Mouse (Mus musculus) midbrain, postnatal 0 days (tissue): ENCODE data around the gene Epha8. TPM values are rescaled to one million over a fixed set of nuclear protein-coding genes. Genes with fewer than 3 reads are reported as not detected.

Experiments
- ATAC-seq: fragments of 200-750 bp; cut with Nextera tagmentation; 2 replicates; pipeline ENCODE4 v1.8.0; 2017; ENCODE audit warnings: moderate number of reproducible peaks, mild to moderate bottlenecking, moderate TSS enrichment, moderate library complexity; ENCODE audit not compliant: low FRiP score
- DNase-seq: peaks from one replicate; pipeline ENCODE4 v3.0.0-alpha.2; 2015; ENCODE audit warnings: low spot score
- H3K27ac ChIP-seq: fragments of 300-500 bp; sonication (generic); 2 replicates; pipeline ENCODE4 v1.5.1; 2014; ENCODE audit warnings: low read depth, mild to moderate bottlenecking, low read length, mixed read lengths
- H3K27me3 ChIP-seq: fragments of 300-500 bp; sonication (generic); 2 replicates; pipeline ENCODE4 v1.6.1; 2014; ENCODE audit warnings: low read length, control low read depth, mixed read lengths; ENCODE audit not compliant: insufficient read depth
- H3K36me3 ChIP-seq: fragments of 300-500 bp; sonication (generic); 2 replicates; pipeline ENCODE4 v1.6.1; 2014; ENCODE audit warnings: low read length, control low read depth, mixed read lengths; ENCODE audit not compliant: insufficient read depth
- H3K4me1 ChIP-seq: fragments of 300-500 bp; sonication (generic); 2 replicates; pipeline ENCODE4 v1.6.1; 2014; ENCODE audit warnings: mild to moderate bottlenecking, control low read depth, antibody characterized with exemption, low read length, mixed read lengths; ENCODE audit not compliant: insufficient read depth
- H3K4me2 ChIP-seq: fragments of 300-500 bp; sonication (generic); 2 replicates; pipeline ENCODE4 v1.6.1; 2014; ENCODE audit warnings: low read depth, mild to moderate bottlenecking, low read length, mixed read lengths; ENCODE audit not compliant: poor library complexity, severe bottlenecking
- H3K4me3 ChIP-seq: fragments of 300-500 bp; sonication (generic); 2 replicates; pipeline ENCODE4 v1.5.1; 2014; ENCODE audit warnings: low read depth, mild to moderate bottlenecking, low read length, moderate library complexity
- H3K9ac ChIP-seq: fragments of 300-500 bp; sonication (generic); replicated peaks from 2 replicates; pipeline ENCODE4 v1.6.1; 2014; ENCODE audit warnings: mild to moderate bottlenecking, low read length, moderate library complexity, mixed read lengths; ENCODE audit not compliant: poor library complexity, severe bottlenecking
- H3K9me3 ChIP-seq: fragments of 300-500 bp; sonication (generic); 2 replicates; pipeline ENCODE4 v1.6.1; 2016; ENCODE audit warnings: low read length, control low read depth
- CTCF ChIP-seq: IDR thresholded peaks from 2 replicates; pipeline ENCODE4 v1.5.1; 2016; ENCODE audit warnings: antibody characterized with exemption, mild to moderate bottlenecking
- WGBS: fragments of 180-500 bp; shearing (Covaris S2); extraction: QIAGEN DNeasy Blood & Tissue Kit; methylation state at CpG from one replicate; pipeline ENCODE4 v1.1.7; 2014; 5-methylcytosine and 5-hydroxymethylcytosine counted together
- polyA plus RNA-seq: library from polyadenylated mRNA; unstranded; fragments of >200 nt; fragmentation: Nextera tagmentation; extraction: Ambion mirVana; gene quantifications from 2 replicates; pipeline ENCODE4 v1.2.1, GENCODE M21; 2015
- total RNA-seq: library from RNA; depleted of rRNA; stranded (reverse); fragments of >200 nt; gene quantifications from 2 replicates; pipeline ENCODE4 v1.2.3, GENCODE M21; 2014

Gene Epha8
- total and polyA plus RNA-seq, 2 experiments from 2014 or later = 17.3 to 51.1 TPM

DNA sequence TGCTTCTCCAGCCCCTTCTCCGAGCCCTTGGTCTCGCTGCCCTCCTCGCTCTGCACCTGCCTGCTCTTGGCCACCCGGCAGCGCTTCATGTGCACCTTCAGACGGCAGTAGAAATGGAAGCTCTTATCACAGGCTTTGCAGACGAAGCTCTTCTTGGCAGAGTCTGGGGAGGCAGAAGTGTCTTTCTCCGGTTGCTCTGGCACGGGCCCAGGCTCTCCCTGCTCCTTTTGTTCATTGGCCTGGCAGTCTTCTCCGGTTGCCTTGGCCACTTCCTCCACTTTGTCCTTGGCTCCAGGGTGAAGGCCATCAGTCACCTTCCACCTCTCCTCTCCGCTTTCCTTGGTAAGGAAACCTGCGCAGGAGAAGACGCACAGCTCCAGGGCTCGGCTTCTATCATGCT is 38.7 kb upstream of the Epha8 start:
- 82% methylated on average over 14 of the region's 14 CpGs for WGBS

DNA sequence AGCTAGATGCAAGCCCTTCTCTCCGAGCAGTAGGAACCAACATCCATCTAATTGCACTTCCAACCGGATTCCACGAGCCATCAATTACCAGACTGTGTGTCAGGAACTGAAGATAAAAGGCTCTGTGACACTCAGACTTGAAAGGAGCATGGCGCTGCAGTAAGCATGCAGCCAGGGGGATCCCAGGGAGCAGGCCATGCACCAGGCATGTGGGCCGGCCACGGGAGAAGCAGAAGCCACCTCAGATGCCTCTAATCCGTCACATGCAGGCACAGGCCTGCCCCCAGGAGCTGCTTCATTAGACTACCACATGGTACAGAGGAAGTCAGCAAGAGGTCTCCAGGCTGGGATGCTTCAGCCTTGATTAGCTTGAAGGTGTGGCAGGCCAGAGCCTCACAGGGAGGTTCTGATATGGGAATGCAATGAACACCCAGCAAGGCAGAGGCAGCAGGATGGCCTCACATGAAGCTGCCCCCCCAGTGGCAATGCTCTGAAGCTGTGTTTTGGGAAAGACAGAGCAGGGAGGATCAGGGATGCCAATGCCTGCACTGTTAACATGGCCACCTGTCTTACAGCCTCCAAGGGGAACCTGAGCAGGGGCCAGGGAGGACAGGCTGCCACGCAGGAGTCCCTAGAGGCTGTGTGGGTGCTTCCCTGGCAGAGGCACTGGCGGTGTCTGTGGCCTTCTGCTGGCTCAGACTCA is 25.5 kb upstream of the Epha8 start:
- no peak overlapping the region for H3K4me3 ChIP-seq
- H3K36me3 ChIP-seq = no peaks in the 10 kb centered on the region
- H3K4me1 ChIP-seq = peaks cover 3% of the 10 kb centered on the region; the same call in 1 of the 2 replicates
- DNase-seq = no peak
- H3K27me3 ChIP-seq = no peaks in the 10 kb centered on the region; the same call in 1 of the 2 replicates
- WGBS = 41% methylated on average over 9 of the region's 9 CpGs
- H3K4me2 ChIP-seq = no peak overlapping the region
- no peaks in the 10 kb centered on the region for H3K9me3 ChIP-seq
- H3K9ac ChIP-seq = no peak overlapping the region
- peak overlapping the region; percentile 20 for H3K27ac ChIP-seq
- no peak for TF ChIP-seq CTCF
- ATAC-seq = no peak

More for the DNA sequence above, 38.7 kb upstream of the Epha8 start:
- no peak overlapping the region for H3K4me3 ChIP-seq
- ATAC-seq (no peak), DNase-seq (peak; percentile 65)
- H3K27me3 ChIP-seq = no peaks in the 10 kb centered on the region
- peaks cover 13% of the 10 kb centered on the region; the same call in 1 of the 2 replicates for H3K36me3 ChIP-seq
- no peaks in the 10 kb centered on the region for H3K9me3 ChIP-seq
- no peak for TF ChIP-seq CTCF
- H3K4me1 ChIP-seq = no peaks in the 10 kb centered on the region
- no peak overlapping the region for H3K9ac ChIP-seq
- H3K27ac ChIP-seq = no peak overlapping the region
- H3K4me2 ChIP-seq = no peak overlapping the region

DNA sequence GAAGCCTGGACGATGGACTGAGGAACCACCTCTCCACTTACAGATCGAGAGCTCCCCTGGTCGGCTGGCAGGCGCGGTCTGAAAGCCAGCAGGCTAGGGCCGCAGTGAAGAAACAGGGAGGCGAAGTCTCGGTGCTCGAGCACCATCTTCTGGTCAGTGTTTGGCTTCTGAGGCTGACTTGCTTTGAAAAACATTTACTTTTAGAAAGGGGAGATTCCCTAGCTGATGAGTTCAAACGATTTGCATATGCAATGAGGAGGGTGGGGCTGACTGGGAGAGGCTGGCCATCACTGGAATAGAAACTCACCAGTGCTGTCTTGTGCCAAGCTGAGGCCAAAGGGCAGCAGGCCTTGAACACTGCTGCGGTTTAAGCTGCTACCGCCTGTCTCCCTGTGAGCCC is 24.7 kb upstream of the Epha8 start:
- H3K4me2 ChIP-seq = no peak overlapping the region
- H3K9me3 ChIP-seq = no peaks in the 10 kb centered on the region
- H3K36me3 ChIP-seq = no peaks in the 10 kb centered on the region
- 5% methylated on average over 12 of the region's 12 CpGs for WGBS
- no peaks in the 10 kb centered on the region; the same call in 1 of the 2 replicates for H3K27me3 ChIP-seq
- TF ChIP-seq CTCF = peak; percentile 88
- DNase-seq (peak; percentile 91), ATAC-seq (peak; percentile 32; the same call in 1 of the 2 replicates)
- H3K4me3 ChIP-seq = no peak overlapping the region
- H3K9ac ChIP-seq = no peak overlapping the region
- H3K27ac ChIP-seq = peak overlapping the region; percentile 20; the same call in 1 of the 2 replicates
- peaks cover 3% of the 10 kb centered on the region; the same call in 1 of the 2 replicates for H3K4me1 ChIP-seq

DNA sequence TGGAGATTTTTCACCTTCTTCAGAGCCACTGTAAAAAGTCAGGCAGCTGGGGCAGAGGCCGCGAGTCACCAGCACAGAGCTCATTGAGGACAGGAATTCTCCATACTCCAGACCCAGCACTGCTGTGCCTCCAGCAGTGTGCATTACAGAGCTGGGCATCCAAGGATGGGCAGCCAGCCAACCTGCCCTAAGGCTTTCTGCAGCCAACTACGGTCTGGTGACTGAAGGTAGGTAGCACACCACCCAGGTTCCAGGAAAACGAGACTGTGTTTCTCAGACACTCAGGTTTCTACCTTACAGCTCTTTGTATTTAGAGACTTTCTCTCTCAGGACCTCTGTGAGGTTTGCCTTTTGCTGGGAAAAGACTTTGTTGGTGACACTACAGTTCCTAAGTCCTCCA is 24.3 kb upstream of the Epha8 start:
- Histone ChIP-seq H3K36me3 (no peaks in the 10 kb centered on the region), H3K4me1 (peaks cover 3% of the 10 kb centered on the region; the same call in 1 of the 2 replicates), H3K4me3 (no peak overlapping the region), H3K27ac (no peak overlapping the region), H3K9me3 (no peaks in the 10 kb centered on the region), H3K27me3 (peaks cover 3% of the 10 kb centered on the region; the same call in 1 of the 2 replicates), H3K9ac (no peak overlapping the region), H3K4me2 (no peak overlapping the region)
- 50% methylated on average over 4 of the region's 4 CpGs for WGBS
- TF ChIP-seq CTCF = no peak
- DNase-seq = no peak
- no peak for ATAC-seq

DNA sequence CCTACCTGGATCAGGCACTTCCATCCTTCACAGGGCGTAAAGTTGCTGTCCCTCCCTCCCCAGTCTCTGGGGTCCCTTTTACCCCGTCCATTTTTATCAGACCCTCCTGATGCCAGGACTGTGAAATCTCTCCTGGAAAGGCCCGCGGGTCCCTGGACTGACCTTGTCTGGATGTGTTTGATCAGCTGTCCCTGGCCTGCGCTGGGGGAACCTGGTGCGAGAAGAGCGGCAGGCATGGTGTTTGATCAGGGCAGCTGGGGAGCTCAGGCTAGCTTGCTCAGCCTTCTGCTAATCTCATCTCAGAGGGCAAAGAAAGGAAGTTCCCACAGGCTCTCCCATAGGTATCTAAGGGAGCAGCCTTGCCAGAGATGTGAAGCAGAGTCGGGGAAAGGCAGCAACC is 20.6 kb upstream of the Epha8 start:
- no peak overlapping the region for H3K4me3 ChIP-seq

DNA sequence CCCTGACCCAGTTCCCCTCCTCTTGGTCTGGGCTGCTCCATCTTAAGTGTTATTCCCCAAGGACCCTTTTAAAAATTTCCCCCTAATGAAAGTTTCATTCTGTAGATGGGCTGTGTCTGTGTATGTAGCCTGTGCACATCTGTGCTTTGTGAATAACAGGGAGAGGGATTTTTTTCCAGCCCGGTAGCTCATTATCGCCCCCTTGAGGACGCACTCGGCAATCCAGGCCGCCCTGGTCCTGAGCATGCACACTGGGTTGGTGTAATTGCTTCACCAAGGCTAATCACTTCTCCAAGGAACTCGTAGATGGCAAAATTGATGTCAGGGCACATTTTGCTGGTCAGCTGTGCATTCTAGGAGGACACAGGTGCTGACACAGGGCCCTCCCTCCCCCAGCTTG is 14.3 kb upstream of the Epha8 start:
- DNase-seq = no peak
- peak; percentile 71 for TF ChIP-seq CTCF
- no peaks in the 10 kb centered on the region for H3K36me3 ChIP-seq
- no peak for ATAC-seq
- no peaks in the 10 kb centered on the region for H3K9me3 ChIP-seq
- H3K4me3 ChIP-seq = no peak overlapping the region
- no peak overlapping the region for H3K9ac ChIP-seq
- H3K4me1 ChIP-seq = peaks cover 6% of the 10 kb centered on the region
- H3K4me2 ChIP-seq = no peak overlapping the region
- H3K27me3 ChIP-seq = peaks cover 15% of the 10 kb centered on the region
- H3K27ac ChIP-seq = no peak overlapping the region
- 9% methylated on average over 6 of the region's 6 CpGs for whole genome bisulfite sequencing

More for the DNA sequence above, 20.6 kb upstream of the Epha8 start:
- DNase-seq = no peak
- peaks cover 3% of the 10 kb centered on the region; the same call in 1 of the 2 replicates for H3K4me1 ChIP-seq
- no peak overlapping the region for H3K9ac ChIP-seq
- no peak overlapping the region for H3K27ac ChIP-seq
- no peak for TF ChIP-seq CTCF
- peaks cover 12% of the 10 kb centered on the region for H3K27me3 ChIP-seq
- 65% methylated on average over 8 of the region's 8 CpGs for WGBS
- no peaks in the 10 kb centered on the region for H3K9me3 ChIP-seq
- H3K36me3 ChIP-seq = no peaks in the 10 kb centered on the region
- no peak overlapping the region for H3K4me2 ChIP-seq
- no peak for ATAC-seq
